Mouse (Mus musculus) central nervous system, embryonic 11.5 days (tissue): ENCODE measurements around the gene Tbc1d5. TPM values are rescaled to one million over a fixed set of nuclear protein-coding genes. Genes with fewer than 3 reads are reported as not detected.

Experiments used
- polyA plus RNA-seq: library from polyadenylated mRNA; depleted of rRNA; stranded (reverse); fragments of >200 nt; gene quantifications from 2 replicates; pipeline ENCODE4 v1.2.3, GENCODE M21; 2012; rRNA removed

Gene Tbc1d5
- 9.0 and 10.1 TPM in 2 replicates for polyA plus RNA-seq

GRCm38 (mm10) chr17:51179195-51179953 is at the start of gene Tbc1d5:
Gene Tbc1d5, minus strand, starts transcription at chr17:51179352.

